Mouse (Mus musculus): ENCODE results near the gene Prss57.

DNA sequence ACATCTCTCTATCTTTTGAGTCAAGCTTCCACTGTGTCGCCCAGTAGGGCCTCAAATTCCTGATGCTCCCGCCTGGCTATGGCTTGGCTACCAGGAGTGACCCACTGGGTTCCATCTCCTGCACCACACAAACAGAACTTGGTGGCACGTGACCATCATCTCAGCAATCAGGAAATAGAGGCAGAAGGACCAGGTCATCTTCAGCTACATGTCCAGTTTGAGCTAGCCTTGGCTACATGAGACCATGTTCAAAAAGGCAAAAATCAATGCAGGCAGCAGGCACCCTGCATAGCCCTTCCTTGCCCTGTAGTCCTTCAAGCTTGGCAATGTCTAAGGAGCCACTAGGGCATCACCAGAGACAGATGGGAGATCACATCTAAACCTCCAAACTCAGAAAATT, 49.3 kb upstream of the Prss57 start:
- TF ChIP-seq CTCF (conservative IDR thresholded peaks at IDR 0.05; ENCODE audit: low read length) (no peak), NANOG (IDR thresholded peaks at IDR 0.05; ENCODE audit: borderline replicate concordance, low read length) (no peak)
